Mouse (Mus musculus) erythroblast, embryonic 14.5 days (primary cell): ENCODE measurements around the gene Ptprn2. TPM values are rescaled to one million over a fixed set of nuclear protein-coding genes. Genes with fewer than 3 reads are reported as not detected.

Source experiments
- H3K27me3 ChIP-seq: 2 replicates; pipeline ENCODE4 v1.6.1; 2012; ENCODE audit warnings: inconsistent platforms; ENCODE audit not compliant: control insufficient read depth
- H3K36me3 ChIP-seq: 2 replicates; pipeline ENCODE4 v1.6.1; 2012; ENCODE audit warnings: mild to moderate bottlenecking, inconsistent platforms; ENCODE audit not compliant: control insufficient read depth
- H3K4me1 ChIP-seq: 2 replicates; pipeline ENCODE4 v1.6.1; 2012; ENCODE audit warnings: inconsistent platforms; ENCODE audit not compliant: control insufficient read depth
- H3K4me3 ChIP-seq: replicated peaks from 2 replicates; pipeline ENCODE3; 2012; ENCODE audit warnings: moderate library complexity, mild to moderate bottlenecking, inconsistent platforms
- H3K9me3 ChIP-seq: 2 replicates; pipeline ENCODE4 v1.6.1; 2012; ENCODE audit warnings: low read length, inconsistent platforms, mixed read lengths; ENCODE audit not compliant: control insufficient read depth
- GATA1 ChIP-seq: IDR thresholded peaks from 2 replicates; pipeline ENCODE4 v1.6.1; 2012; ENCODE audit warnings: low read length, inconsistent platforms, mixed read lengths
- TAL1 ChIP-seq: IDR thresholded peaks from 3 replicates; pipeline ENCODE4 v1.6.1; 2012; ENCODE audit warnings: low read length, inconsistent platforms, mixed read lengths
- polyA plus RNA-seq: library from polyadenylated mRNA; stranded (reverse); fragments of >175 nt; gene quantifications from 2 replicates; pipeline ENCODE4 v1.2.3, GENCODE M21; 2012

Gene Ptprn2
- polyA plus RNA-seq, 1 experiment: 0.03 TPM

DNA sequence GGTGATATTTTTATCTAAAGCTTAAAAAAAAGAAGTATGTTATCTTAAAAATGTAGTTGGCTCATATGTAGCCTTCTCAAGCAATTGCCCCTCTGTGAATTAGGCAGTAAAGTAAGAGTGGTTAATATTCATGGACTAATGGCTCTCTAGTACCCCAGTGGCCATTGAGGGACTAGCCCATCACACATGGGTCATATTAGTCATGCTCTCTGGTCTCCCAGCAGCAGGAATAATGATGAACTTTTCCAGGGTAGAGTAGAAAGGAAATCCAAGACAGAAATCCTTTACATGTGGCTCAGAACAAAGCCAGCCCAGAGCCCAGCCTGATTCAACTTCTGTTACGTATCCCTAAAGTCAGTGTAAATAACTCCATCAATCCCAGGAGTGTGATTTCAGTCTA, 779.7 kb downstream of the Ptprn2 start:
- Histone ChIP-seq H3K4me1 (peaks cover 42% of the 10 kb centered on the region), H3K36me3 (no peaks in the 10 kb centered on the region), H3K27me3 (0 out of 2 replicates have a peak, but pooled peaks cover 2% of the 10 kb centered on the region), H3K9me3 (no peaks in the 10 kb centered on the region), H3K4me3 (no peak overlapping the region)
- TF ChIP-seq GATA1 (no peak), TAL1 (no peak)

- no peak for TF ChIP-seq TAL1
- TF ChIP-seq GATA1: no peak
- H3K9me3 ChIP-seq: no peaks in the 10 kb centered on the region
- H3K4me1 ChIP-seq: peaks cover 10% of the 10 kb centered on the region
- H3K27me3 ChIP-seq: no peaks in the 10 kb centered on the region
- H3K36me3 ChIP-seq: no peaks in the 10 kb centered on the region
- no peak overlapping the region for H3K4me3 ChIP-seq
These were observed 783.1 kb downstream of the Ptprn2 start for GRCm38 (mm10) chr12:117268543-117269172.

- no peaks in the 10 kb centered on the region for H3K9me3 ChIP-seq
- no peaks in the 10 kb centered on the region for H3K36me3 ChIP-seq
- no peak overlapping the region for H3K4me3 ChIP-seq
- H3K4me1 ChIP-seq: peaks cover 10% of the 10 kb centered on the region
- TF ChIP-seq TAL1 (no peak), GATA1 (no peak)
- no peaks in the 10 kb centered on the region for H3K27me3 ChIP-seq
These were observed 783.8 kb downstream of the Ptprn2 start for GRCm38 (mm10) chr12:117269310-117269709.

GRCm38 (mm10) chr12:117270199-117270598, 784.7 kb downstream of the Ptprn2 start:
- Histone ChIP-seq H3K27me3 (0 out of 2 replicates have a peak, but pooled peaks cover 3% of the 10 kb centered on the region), H3K9me3 (no peaks in the 10 kb centered on the region), H3K4me3 (no peak overlapping the region), H3K4me1 (peaks cover 10% of the 10 kb centered on the region), H3K36me3 (no peaks in the 10 kb centered on the region)
- TF ChIP-seq TAL1 (no peak), GATA1 (no peak)

- Histone ChIP-seq H3K27me3 (peaks cover 6% of the 10 kb centered on the region), H3K9me3 (no peaks in the 10 kb centered on the region), H3K36me3 (no peaks in the 10 kb centered on the region), H3K4me3 (no peak overlapping the region), H3K4me1 (peaks cover 14% of the 10 kb centered on the region)
- TF ChIP-seq GATA1 (no peak), TAL1 (no peak)
These were observed 787.6 kb downstream of the Ptprn2 start for GRCm38 (mm10) chr12:117273166-117273565.

DNA sequence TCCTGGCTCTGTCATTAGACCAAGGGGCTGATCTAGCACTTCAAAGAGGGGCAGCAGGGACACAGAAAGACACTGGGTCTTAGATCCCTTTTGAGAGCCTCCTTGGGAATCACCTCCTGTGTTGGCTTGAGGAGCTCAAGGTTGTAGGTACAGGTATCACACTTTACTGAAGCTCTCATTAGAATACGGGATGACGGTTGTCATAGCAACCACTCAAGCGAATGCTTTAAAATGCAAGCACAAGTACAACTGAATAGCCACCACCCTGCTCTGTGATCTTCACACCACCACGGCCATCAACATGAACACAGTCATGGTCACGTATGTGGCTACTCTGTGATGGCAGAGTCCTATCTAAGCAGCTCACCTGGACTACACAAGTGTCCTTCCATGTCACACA, 789.1 kb downstream of the Ptprn2 start:
- peaks cover 4% of the 10 kb centered on the region for H3K4me1 ChIP-seq
- no peak for TF ChIP-seq TAL1
- no peak for TF ChIP-seq GATA1
- peaks cover 6% of the 10 kb centered on the region for H3K27me3 ChIP-seq
- H3K9me3 ChIP-seq: no peaks in the 10 kb centered on the region
- no peaks in the 10 kb centered on the region for H3K36me3 ChIP-seq
- H3K4me3 ChIP-seq: no peak overlapping the region

GRCm38 (mm10) chr12:117280790-117281189, 795.3 kb downstream of the Ptprn2 start:
- H3K9me3 ChIP-seq: no peaks in the 10 kb centered on the region

GRCm38 (mm10) chr12:117282659-117283058, 797.1 kb downstream of the Ptprn2 start:
- Histone ChIP-seq H3K4me3 (no peak overlapping the region), H3K27me3 (no peaks in the 10 kb centered on the region; the same call in 1 of the 2 replicates), H3K36me3 (no peaks in the 10 kb centered on the region), H3K4me1 (no peaks in the 10 kb centered on the region), H3K9me3 (no peaks in the 10 kb centered on the region)
- TF ChIP-seq GATA1 (no peak), TAL1 (no peak)

More at GRCm38 (mm10) chr12:117280790-117281189, 795.3 kb downstream of the Ptprn2 start:
- H3K4me3 ChIP-seq: no peak overlapping the region
- TF ChIP-seq GATA1 (no peak), TAL1 (no peak)
- H3K27me3 ChIP-seq: peaks cover 2% of the 10 kb centered on the region
- H3K4me1 ChIP-seq: no peaks in the 10 kb centered on the region
- H3K36me3 ChIP-seq: no peaks in the 10 kb centered on the region

DNA sequence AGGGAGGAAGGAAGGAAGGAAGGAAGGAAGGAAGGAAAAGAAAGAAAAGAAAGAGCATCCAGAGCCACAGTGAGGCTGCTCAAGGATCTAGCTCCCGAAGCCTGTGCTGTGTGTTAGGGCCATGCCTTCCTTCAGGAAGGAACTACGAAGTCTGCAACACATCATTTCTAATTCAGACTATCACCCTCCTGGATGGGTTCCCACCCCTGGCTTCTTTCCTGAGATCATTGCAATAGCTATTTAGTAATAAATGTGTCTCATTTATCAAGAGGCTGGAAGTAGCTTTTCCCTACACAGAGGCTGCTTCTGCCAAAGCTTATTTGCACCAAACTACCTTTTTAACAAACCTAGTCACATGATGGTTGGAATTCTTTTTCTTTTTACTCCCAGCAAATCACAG, 801.9 kb downstream of the Ptprn2 start:
- H3K9me3 ChIP-seq: no peaks in the 10 kb centered on the region
- no peaks in the 10 kb centered on the region for H3K36me3 ChIP-seq
- H3K4me3 ChIP-seq: no peak overlapping the region
- TF ChIP-seq TAL1 (no peak), GATA1 (no peak)
- no peaks in the 10 kb centered on the region for H3K4me1 ChIP-seq
- no peaks in the 10 kb centered on the region for H3K27me3 ChIP-seq

GRCm38 (mm10) chr12:117291943-117292342, 806.4 kb downstream of the Ptprn2 start:
- Histone ChIP-seq H3K36me3 (no peaks in the 10 kb centered on the region), H3K27me3 (no peaks in the 10 kb centered on the region), H3K9me3 (no peaks in the 10 kb centered on the region), H3K4me1 (no peaks in the 10 kb centered on the region), H3K4me3 (no peak overlapping the region)
- no peak for TF ChIP-seq TAL1
- TF ChIP-seq GATA1: no peak
